Mouse (Mus musculus) CH12.LX (cell line): Measurements from ENCODE around the gene Commd7. TPM values are rescaled to one million over a fixed set of nuclear protein-coding genes. Genes with fewer than 3 reads are reported as not detected.

Source experiments
- DNase-seq: peaks from one replicate; pipeline ENCODE4 v3.0.0-alpha.2; 2013; ENCODE audit errors: extremely low read depth
- H3K27ac ChIP-seq: 2 replicates; pipeline ENCODE4 v1.5.1; 2012; ENCODE audit warnings: low read depth, mild to moderate bottlenecking, control low read depth, moderate library complexity; ENCODE audit not compliant: insufficient read depth
- H3K27me3 ChIP-seq: replicated peaks from 2 replicates; pipeline ENCODE3; 2012; ENCODE audit warnings: inconsistent platforms
- H3K36me3 ChIP-seq, 2 experiments: replicated peaks in 1 of 2; 2 replicates each; pipeline versions ENCODE3 to v1.6.1; 2012; ENCODE audit warnings: inconsistent platforms in 1 of 2, low read length in 1 of 2, mild to moderate bottlenecking in 1 of 2, mixed read lengths in 1 of 2, moderate library complexity in 1 of 2; ENCODE audit not compliant: control insufficient read depth in 1 of 2, insufficient read depth in 1 of 2
- H3K4me1 ChIP-seq, 2 experiments: 2 replicates each; pipeline ENCODE4 v1.6.1; 2012; ENCODE audit warnings: inconsistent platforms in 1 of 2, moderate library complexity in 1 of 2; ENCODE audit not compliant: insufficient read depth in 2 of 2, control insufficient read depth in 1 of 2
- H3K4me2 ChIP-seq: 2 replicates; pipeline ENCODE4 v1.6.1; 2012; ENCODE audit warnings: low read depth, mild to moderate bottlenecking, control low read depth; ENCODE audit not compliant: poor library complexity, insufficient read depth, severe bottlenecking
- H3K4me3 ChIP-seq, 3 experiments: fragments of 150-350 bp in 1 of 3; sonication (generic) in 1 of 3; replicated peaks in 1 of 3; 2 replicates each; pipeline versions ENCODE3 to v1.5.1; 2011 to 2012; ENCODE audit warnings: low read depth in 2 of 3, low read length in 2 of 3, mild to moderate bottlenecking in 2 of 3, moderate library complexity in 2 of 3, control low read depth in 1 of 3, improper control_type of control experiment in 1 of 3, inconsistent platforms in 1 of 3, mixed read lengths in 1 of 3; ENCODE audit not compliant: poor library complexity in 1 of 3
- H3K79me2 ChIP-seq: replicated peaks from 2 replicates; pipeline ENCODE4 v1.6.1; 2012; ENCODE audit warnings: mild to moderate bottlenecking, moderate library complexity; ENCODE audit not compliant: control insufficient read depth, poor library complexity, insufficient read depth, severe bottlenecking; ENCODE audit errors: extremely low read depth
- H3K9ac ChIP-seq: 2 replicates; pipeline ENCODE4 v1.6.1; 2012; ENCODE audit warnings: low read depth, mild to moderate bottlenecking, control low read depth, moderate library complexity; ENCODE audit not compliant: insufficient read depth
- H3K9me3 ChIP-seq: replicated peaks from 2 replicates; pipeline ENCODE3; 2012; ENCODE audit warnings: low read length, inconsistent platforms, mixed read lengths
- CHD1 ChIP-seq: IDR thresholded peaks from 2 replicates; pipeline ENCODE4 v1.6.1; 2012; ENCODE audit warnings: low read depth, low read length, improper control_type of control experiment, inconsistent platforms
- CHD2 ChIP-seq: IDR thresholded peaks from 2 replicates; pipeline ENCODE4 v1.6.1; 2011; ENCODE audit warnings: low read length, improper control_type of control experiment
- CTCF ChIP-seq, 2 experiments: IDR thresholded peaks in 1 of 2; conservative IDR thresholded peaks in 1 of 2; 2 replicates each; pipeline ENCODE4 v1.5.1; 2011 to 2012; ENCODE audit warnings: low read depth in 2 of 2, low read length in 2 of 2, improper control_type of control experiment in 1 of 2, inconsistent platforms in 1 of 2, mild to moderate bottlenecking in 1 of 2, moderate library complexity in 1 of 2
- E2F4 ChIP-seq: IDR thresholded peaks from 2 replicates; pipeline ENCODE4 v1.6.1; 2011; ENCODE audit warnings: low read depth, low read length, improper control_type of control experiment; ENCODE audit not compliant: insufficient replicate concordance
- ELF1 ChIP-seq: IDR thresholded peaks from 2 replicates; pipeline ENCODE4 v1.6.1; 2014; ENCODE audit warnings: low read depth, mild to moderate bottlenecking, inconsistent platforms, low read length, improper control_type of control experiment
- EP300 ChIP-seq: IDR thresholded peaks from 2 replicates; pipeline ENCODE4 v1.6.1; 2011; ENCODE audit warnings: low read length, improper control_type of control experiment
- ETS1 ChIP-seq: conservative IDR thresholded peaks from 2 replicates; pipeline ENCODE4 v1.6.1; 2012; ENCODE audit warnings: low read depth, mild to moderate bottlenecking, inconsistent platforms, low read length, improper control_type of control experiment, moderate library complexity
- HCFC1 ChIP-seq: IDR thresholded peaks from 2 replicates; pipeline ENCODE4 v1.6.1; 2012; ENCODE audit warnings: low read depth, mild to moderate bottlenecking, inconsistent platforms, low read length, improper control_type of control experiment
- IRF4 ChIP-seq: IDR thresholded peaks from 2 replicates; pipeline ENCODE4 v1.6.1; 2014; ENCODE audit warnings: low read depth, mild to moderate bottlenecking, inconsistent platforms, low read length, improper control_type of control experiment
- JUN ChIP-seq: IDR thresholded peaks from 2 replicates; pipeline ENCODE4 v1.6.1; 2011; ENCODE audit warnings: low read depth, mild to moderate bottlenecking, low read length, improper control_type of control experiment, moderate library complexity; ENCODE audit not compliant: insufficient read depth
- JUND ChIP-seq: conservative IDR thresholded peaks from 2 replicates; pipeline ENCODE4 v1.6.1; 2011; ENCODE audit warnings: low read depth, low read length, improper control_type of control experiment
- MAX ChIP-seq: IDR thresholded peaks from 2 replicates; pipeline ENCODE4 v1.6.1; 2011; ENCODE audit warnings: low read length, improper control_type of control experiment
- MAZ ChIP-seq: IDR thresholded peaks from 2 replicates; pipeline ENCODE4 v1.6.1; 2012; ENCODE audit warnings: low read depth, mild to moderate bottlenecking, inconsistent platforms, low read length, improper control_type of control experiment, moderate library complexity
- MEF2A ChIP-seq: IDR thresholded peaks from 2 replicates; pipeline ENCODE4 v1.6.1; 2014; ENCODE audit warnings: low read depth, mild to moderate bottlenecking, inconsistent platforms, low read length, improper control_type of control experiment, borderline replicate concordance
- MXI1 ChIP-seq: IDR thresholded peaks from 2 replicates; pipeline ENCODE4 v1.6.1; 2011; ENCODE audit warnings: mild to moderate bottlenecking, low read depth, low read length, improper control_type of control experiment
- MYC ChIP-seq: IDR thresholded peaks from 2 replicates; pipeline ENCODE4 v1.6.1; 2011; ENCODE audit warnings: low read depth, mild to moderate bottlenecking, improper control_type of control experiment, low read length
- NRF1 ChIP-seq: IDR thresholded peaks from 2 replicates; pipeline ENCODE4 v1.6.1; 2014; ENCODE audit warnings: low read depth, mild to moderate bottlenecking, inconsistent platforms, low read length, improper control_type of control experiment, moderate library complexity
- POLR2A ChIP-seq: IDR thresholded peaks from 2 replicates; pipeline ENCODE4 v1.6.1; 2011; ENCODE audit warnings: low read depth, mild to moderate bottlenecking, improper control_type of control experiment, low read length
- POLR2AphosphoS2 ChIP-seq: IDR thresholded peaks from 2 replicates; pipeline ENCODE4 v1.6.1; 2011; ENCODE audit warnings: low read depth, low read length, improper control_type of control experiment
- RAD21 ChIP-seq: IDR thresholded peaks from 2 replicates; pipeline ENCODE4 v1.6.1; 2011; ENCODE audit warnings: low read depth, mild to moderate bottlenecking, low read length, improper control_type of control experiment, moderate library complexity
- SIN3A ChIP-seq: IDR thresholded peaks from 2 replicates; pipeline ENCODE4 v1.6.1; 2012; ENCODE audit warnings: low read length, improper control_type of control experiment, inconsistent platforms
- SMC3 ChIP-seq: IDR thresholded peaks from 2 replicates; pipeline ENCODE4 v1.6.1; 2011; ENCODE audit warnings: low read depth, low read length, improper control_type of control experiment
- TBP ChIP-seq: conservative IDR thresholded peaks from 2 replicates; pipeline ENCODE4 v1.6.1; 2011; ENCODE audit warnings: low read depth, low read length, improper control_type of control experiment
- UBTF ChIP-seq: IDR thresholded peaks from 2 replicates; pipeline ENCODE4 v1.6.1; 2012; ENCODE audit warnings: low read depth, mild to moderate bottlenecking, inconsistent platforms, low read length, improper control_type of control experiment, moderate library complexity
- ZC3H11A ChIP-seq: IDR thresholded peaks from 2 replicates; pipeline ENCODE4 v1.6.1; 2012; ENCODE audit warnings: low read depth, mild to moderate bottlenecking, inconsistent platforms, low read length, improper control_type of control experiment
- ZMIZ1 ChIP-seq: IDR thresholded peaks from 2 replicates; pipeline ENCODE4 v1.6.1; 2012; ENCODE audit warnings: low read depth, mild to moderate bottlenecking, inconsistent platforms, low read length, improper control_type of control experiment
- ZNF384 ChIP-seq: IDR thresholded peaks from 2 replicates; pipeline ENCODE4 v1.6.1; 2012; ENCODE audit warnings: low read depth, low read length, improper control_type of control experiment, inconsistent platforms
- dilution Hi-C: fragments of 300-500 bp; cut with MboI; formaldehyde crosslinking; loops from 2 replicates; pipeline ENCODE4 v1.14.3; 2020; ENCODE audit warnings: low sequenced_read_pairs; ENCODE audit not compliant: extremely low pct_unique_long_range_greater_than_20kb, extremely low pct_ligation_motif_present
- in situ Hi-C: fragments of 300-500 bp; cut with MboI; formaldehyde crosslinking; loops from 3 replicates; pipeline ENCODE4 v1.14.3; 2019; ENCODE audit warnings: low sequenced_read_pairs, low pct_ligation_motif_present, low pct_unique_long_range_greater_than_20kb, mixed read lengths
- polyA plus RNA-seq: library from polyadenylated mRNA; unstranded; fragments of >175 nt; gene quantifications from 2 replicates; pipeline ENCODE4 v1.2.1, GENCODE M21; 2012; ENCODE audit warnings: low read depth; ENCODE audit not compliant: insufficient read length
- total RNA-seq, 2 experiments: library from RNA; depleted of rRNA; stranded (reverse); fragments of 300-350 nt in 1 of 2; fragments of >200 nt in 1 of 2; gene quantifications; 2 replicates each; pipeline ENCODE4 v1.2.3; 2012 to 2014

Commd7 gene
- total and polyA plus RNA-seq, 3 experiments, result 18.9 to 34.7 (median 28.4) TPM

DNA sequence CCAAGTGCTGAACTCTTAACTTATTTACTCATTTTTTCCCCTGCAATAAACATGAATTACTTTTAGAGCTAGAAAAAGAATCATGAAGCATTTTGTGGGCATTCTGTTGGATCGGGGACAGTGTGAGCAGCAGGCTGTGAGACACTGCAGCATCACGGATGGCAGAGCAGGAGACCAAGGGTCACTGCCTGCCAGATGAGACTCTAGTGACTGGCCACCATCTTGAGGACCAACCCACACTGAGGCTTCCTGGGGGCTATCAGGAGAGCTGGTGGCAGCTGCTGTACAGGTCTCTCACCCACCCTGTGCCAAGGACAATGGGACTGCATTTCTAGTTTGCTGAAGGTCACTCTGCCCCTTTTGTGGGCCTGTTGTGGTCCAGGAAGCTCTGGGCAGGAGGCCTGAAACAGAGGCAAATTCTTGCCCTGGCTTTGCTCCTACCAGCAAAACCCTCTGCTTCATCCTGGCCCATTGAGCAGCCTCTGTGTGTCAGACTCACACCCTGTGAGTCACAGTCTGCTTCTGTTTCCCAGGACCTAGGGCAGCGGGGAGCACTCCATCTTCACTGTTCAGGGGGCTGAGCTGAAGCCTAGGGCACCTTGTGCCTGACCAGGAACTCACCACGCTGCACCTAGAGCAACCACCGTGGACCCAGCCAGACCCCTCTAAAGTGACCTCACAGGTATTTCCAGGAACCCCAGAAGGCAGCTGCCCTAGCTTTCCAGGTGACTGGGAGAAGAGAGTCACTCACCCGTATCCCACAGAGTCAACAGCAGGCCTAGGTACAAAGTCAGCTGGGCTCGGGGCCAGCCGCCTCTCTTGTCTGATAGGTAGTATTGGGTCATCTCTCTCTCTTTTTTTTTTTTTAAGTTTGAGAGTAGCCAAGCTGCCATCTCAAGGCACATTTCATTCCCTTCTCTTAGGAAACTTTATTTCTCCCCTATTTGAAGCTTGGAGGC lies 40.2 kb downstream of the Commd7 start:
- DNase-seq, result no peak
- no peak overlapping the region for H3K4me3 ChIP-seq
- no peaks in the 10 kb centered on the region for H3K27me3 ChIP-seq
- no peaks in the 10 kb centered on the region for H3K36me3 ChIP-seq
- H3K9me3 ChIP-seq, result no peaks in the 10 kb centered on the region
- H3K27ac ChIP-seq, result no peak overlapping the region
- H3K4me2 ChIP-seq, result no peak overlapping the region
- dilution Hi-C loops, result no loop called here
- H3K4me1 ChIP-seq, result peaks cover 0 to 15% of the 10 kb centered on the region in 2 experiments; a peak in 2 of 4 replicates
- no peak overlapping the region for H3K9ac ChIP-seq
- TF ChIP-seq NRF1, result no peak
- no peak for TF ChIP-seq CHD1
- no peak for TF ChIP-seq E2F4
- no peak for TF ChIP-seq POLR2AphosphoS2
- TF ChIP-seq IRF4, result no peak
- TF ChIP-seq MAX, result no peak
- no peak for TF ChIP-seq SIN3A
- peak; percentile 34; the same call in 1 of the 2 replicates for TF ChIP-seq ZNF384
- 0 out of 2 replicates have a peak, but pooled peaks have one; percentile 7 for TF ChIP-seq ETS1
- no peak for TF ChIP-seq UBTF
- H3K79me2 ChIP-seq, result no peaks in the 10 kb centered on the region
- in situ Hi-C loops, result loop anchor here (25.0 kb wide), 2 partner anchors 455 to 680 kb away; partner anchors contain the start of gene Mylk2

DNA sequence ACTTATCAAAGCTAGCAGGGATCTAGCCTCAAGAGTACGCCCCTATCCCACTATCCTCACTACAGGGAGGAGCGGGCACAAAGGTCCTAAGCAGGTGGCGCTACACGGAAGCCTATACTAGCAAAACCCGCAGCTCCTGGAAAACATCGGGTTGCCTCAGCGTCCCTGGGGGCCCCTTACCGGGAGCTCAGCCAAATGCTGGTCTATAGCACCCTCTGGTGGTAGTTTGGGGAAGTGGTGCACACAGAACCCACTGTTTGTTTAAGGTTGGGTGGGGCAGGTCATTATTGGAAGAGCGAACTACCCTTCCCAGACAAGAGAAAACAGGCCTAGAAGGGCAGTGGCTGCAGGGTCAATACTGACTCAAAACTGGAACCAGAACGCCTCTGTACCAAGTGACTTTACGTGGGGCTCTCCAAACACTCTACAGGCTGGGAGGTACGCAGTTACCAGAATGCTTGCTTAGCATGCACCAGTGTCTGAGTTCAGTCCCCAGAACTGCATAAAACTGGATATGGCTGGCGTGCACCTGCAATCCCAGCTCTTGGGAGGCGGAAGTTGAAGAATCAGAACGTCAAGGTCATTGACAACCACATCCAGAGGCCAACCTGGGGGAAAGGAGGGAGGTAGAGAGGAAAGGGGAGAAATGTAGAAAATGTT lies 45.9 kb downstream of the Commd7 start:
- no peak overlapping the region for H3K27ac ChIP-seq
- TF ChIP-seq HCFC1 (peak; percentile 39), MAX (0 out of 2 replicates have a peak, but pooled peaks have one; percentile 25), TBP (0 out of 2 replicates have a peak, but pooled peaks have one; percentile 29), MXI1 (peak; percentile 64), POLR2A (no peak), EP300 (peak; percentile 47), IRF4 (peak; percentile 88), ZMIZ1 (no peak), MYC (0 out of 2 replicates have a peak, but pooled peaks have one; percentile 25), JUN (no peak), ETS1 (peak; percentile 29; the same call in 1 of the 2 replicates), MEF2A (peak; percentile 50), JUND (peak; percentile 70; the same call in 1 of the 2 replicates), CHD2 (no peak), CTCF (conservative IDR thresholded peaks at IDR 0.05 in 1 of 2, IDR thresholded peaks at IDR 0.05 in 1 of 2; ENCODE audit: low read depth in 2 of 2, low read length in 2 of 2) (peak; percentile 88 to 99), SIN3A (peak; percentile 69; the same call in 1 of the 2 replicates), ELF1 (peak; percentile 45), ZC3H11A (peak; percentile 97), POLR2AphosphoS2 (no peak), MAZ (peak; percentile 89), E2F4 (no peak), RAD21 (peak; percentile 100), SMC3 (peak; percentile 100), CHD1 (no peak)

More for the DNA sequence above, 45.9 kb downstream of the Commd7 start:
- Histone ChIP-seq H3K4me2 (peak overlapping the region; percentile 48), H3K27me3 (no peaks in the 10 kb centered on the region), H3K9me3 (no peaks in the 10 kb centered on the region), H3K9ac (no peak overlapping the region), H3K36me3 (no peaks in the 10 kb centered on the region), H3K79me2 (no peaks in the 10 kb centered on the region), H3K4me1 (peaks cover 6 to 26% of the 10 kb centered on the region in 2 experiments; a peak in 2 of 4 replicates), H3K4me3 (no peak overlapping the region)
- in situ Hi-C loops, result loop anchor here (25.0 kb wide), 2 partner anchors 449 to 674 kb away; partner anchors contain the start of gene Mylk2
- dilution Hi-C loops, result no loop called here
- peak; percentile 82 for DNase-seq
